Mouse (Mus musculus): ENCODE data around the gene Txnrd2. TPM values are rescaled to one million over a fixed set of nuclear protein-coding genes. Genes with fewer than 3 reads are reported as not detected.
A peak's percentile ranks its signal among the peaks of the same experiment; 100 is the strongest.

Txnrd2 gene
- total RNA-seq, 2 experiments from 2014 or later, result 16.4 to 17.6 TPM

- no peak for DNase-seq
- intact Hi-C loops (cut with DNase I), result no loop called here
Observed at GRCm38 (mm10) chr16:18413032-18413816, 13.0 kb upstream of the Txnrd2 start.

GRCm38 (mm10) chr16:18416094-18416761 lies 10.0 kb upstream of the Txnrd2 start:
- peak; percentile 37 to 44 for DNase-seq
- intact Hi-C loops (cut with DNase I), result no loop called here

GRCm38 (mm10) chr16:18416837-18417236 lies 9.3 kb upstream of the Txnrd2 start:
- no peak for DNase-seq
- intact Hi-C loops (cut with DNase I), result no loop called here

- no peak for DNase-seq
Observed at GRCm38 (mm10) chr16:18417491-18417890, 8.7 kb upstream of the Txnrd2 start.

GRCm38 (mm10) chr16:18418756-18419602 lies 7.2 kb upstream of the Txnrd2 start:
- intact Hi-C loops (cut with DNase I), result no loop called here

More at GRCm38 (mm10) chr16:18417491-18417890, 8.7 kb upstream of the Txnrd2 start:
- intact Hi-C loops (cut with DNase I), result no loop called here

GRCm38 (mm10) chr16:18419603-18420026 lies 6.6 kb upstream of the Txnrd2 start:
- intact Hi-C loops (cut with DNase I), result no loop called here
- DNase-seq, result no peak

More at GRCm38 (mm10) chr16:18418756-18419602, 7.2 kb upstream of the Txnrd2 start:
- DNase-seq, result no peak

GRCm38 (mm10) chr16:18420571-18420970 lies 5.6 kb upstream of the Txnrd2 start:
- DNase-seq, result no peak
- intact Hi-C loops (cut with DNase I), result no loop called here

GRCm38 (mm10) chr16:18423203-18423914 lies 2.8 kb upstream of the Txnrd2 start:
- intact Hi-C loops (cut with DNase I), result no loop called here

GRCm38 (mm10) chr16:18423915-18424265 lies 2.3 kb upstream of the Txnrd2 start:
- intact Hi-C loops (cut with DNase I), result no loop called here
- DNase-seq, result no peak

More at GRCm38 (mm10) chr16:18423203-18423914, 2.8 kb upstream of the Txnrd2 start:
- no peak for DNase-seq

GRCm38 (mm10) chr16:18424364-18425045 lies 1.7 kb upstream of the Txnrd2 start:
- intact Hi-C loops (cut with DNase I), result no loop called here
- no peak for DNase-seq

GRCm38 (mm10) chr16:18425475-18426214 lies 539 bp upstream of the Txnrd2 start:
- intact Hi-C loops (cut with DNase I), result no loop called here
- peak in 1 of 2 experiments; percentile 13 for DNase-seq

GRCm38 (mm10) chr16:18426802-18427280 lies 657 bp downstream of the Txnrd2 start, which contains the start of gene Comt:
TSS of gene Comt (minus strand) at chr16:18426852.
- intact Hi-C loops (cut with DNase I), result no loop called here
- no peak for DNase-seq

- intact Hi-C loops (cut with DNase I), result no loop called here
Observed at GRCm38 (mm10) chr16:18428011-18428515, 1.9 kb downstream of the Txnrd2 start.

GRCm38 (mm10) chr16:18428516-18429042 lies 2.4 kb downstream of the Txnrd2 start:
- intact Hi-C loops (cut with DNase I), result no loop called here

More at GRCm38 (mm10) chr16:18428011-18428515, 1.9 kb downstream of the Txnrd2 start:
- DNase-seq, result no peak

GRCm38 (mm10) chr16:18429641-18430040 lies 3.5 kb downstream of the Txnrd2 start:
- DNase-seq, result no peak
- intact Hi-C loops (cut with DNase I), result no loop called here

More at GRCm38 (mm10) chr16:18428516-18429042, 2.4 kb downstream of the Txnrd2 start:
- DNase-seq, result no peak

- DNase-seq, result no peak
- intact Hi-C loops (cut with DNase I), result no loop called here
Observed at GRCm38 (mm10) chr16:18430641-18431212, 4.5 kb downstream of the Txnrd2 start.

- DNase-seq, result no peak
- intact Hi-C loops (cut with DNase I), result no loop called here
Observed at GRCm38 (mm10) chr16:18433341-18433920, 7.2 kb downstream of the Txnrd2 start.

All from gastrocnemius, postnatal 36 days (tissue).